Mouse (Mus musculus) ES-CJ7 (cell line): ENCODE results near the gene Iqsec1.

Experiments used
- DNase-seq: peaks from one replicate; pipeline ENCODE4 v3.0.0; 2011; ENCODE audit warnings: low read depth, low spot score

Gene Iqsec1

GRCm38 (mm10) chr6:90969341-90969871 lies 19.1 kb downstream of the Iqsec1 start:
- no peak for DNase-seq

GRCm38 (mm10) chr6:90953349-90953748 lies 35.1 kb downstream of the Iqsec1 start:
- no peak for DNase-seq

- no peak for DNase-seq
Measured at GRCm38 (mm10) chr6:90950936-90951335, 37.5 kb downstream of the Iqsec1 start.

GRCm38 (mm10) chr6:90948097-90948496 lies 40.4 kb downstream of the Iqsec1 start:
- DNase-seq: no peak

GRCm38 (mm10) chr6:90945560-90946230 lies 42.8 kb downstream of the Iqsec1 start:
- DNase-seq: no peak

- no peak for DNase-seq
Measured at GRCm38 (mm10) chr6:90941257-90941656, 47.2 kb downstream of the Iqsec1 start.

- DNase-seq: no peak
Measured at GRCm38 (mm10) chr6:90933656-90934055, 54.8 kb downstream of the Iqsec1 start.

GRCm38 (mm10) chr6:90928806-90929205 lies 59.7 kb downstream of the Iqsec1 start:
- DNase-seq: no peak

- no peak for DNase-seq
Measured at GRCm38 (mm10) chr6:90925472-90925871, 63.0 kb downstream of the Iqsec1 start.

GRCm38 (mm10) chr6:90924796-90925195 lies 63.7 kb downstream of the Iqsec1 start:
- DNase-seq: no peak

GRCm38 (mm10) chr6:90924379-90924778 lies 64.1 kb downstream of the Iqsec1 start:
- no peak for DNase-seq

- DNase-seq: no peak
Measured at GRCm38 (mm10) chr6:90921259-90921946, 67.1 kb downstream of the Iqsec1 start.

- DNase-seq: no peak
Measured at GRCm38 (mm10) chr6:90920510-90921220, 67.8 kb downstream of the Iqsec1 start.

- DNase-seq: no peak
Measured at GRCm38 (mm10) chr6:90919636-90920420, 68.7 kb downstream of the Iqsec1 start.

GRCm38 (mm10) chr6:90915585-90915984 lies 72.9 kb downstream of the Iqsec1 start:
- no peak for DNase-seq

GRCm38 (mm10) chr6:90913771-90914170 lies 74.7 kb downstream of the Iqsec1 start:
- DNase-seq: no peak

- DNase-seq: no peak
Measured at GRCm38 (mm10) chr6:90912768-90913167, 75.7 kb downstream of the Iqsec1 start.

GRCm38 (mm10) chr6:90904143-90904542 lies 84.3 kb downstream of the Iqsec1 start:
- no peak for DNase-seq

- DNase-seq: no peak
Measured at GRCm38 (mm10) chr6:90900302-90900701, 88.2 kb downstream of the Iqsec1 start.

- no peak for DNase-seq
Measured at GRCm38 (mm10) chr6:90899266-90899665, 89.2 kb downstream of the Iqsec1 start.

- no peak for DNase-seq
Measured at GRCm38 (mm10) chr6:90898107-90898506, 90.4 kb downstream of the Iqsec1 start.

- DNase-seq: no peak
Measured at GRCm38 (mm10) chr6:90892401-90892800, 96.1 kb downstream of the Iqsec1 start.
